Mouse (Mus musculus) megakaryocyte, embryonic 14.5 days (primary cell): Measurements from ENCODE around the gene Hand2.

ENCODE experiments used
- FLI1 ChIP-seq: IDR thresholded peaks from 2 replicates; pipeline ENCODE4 v1.6.1; 2012; ENCODE audit warnings: low read length, inconsistent platforms, mixed read lengths
- GATA1 ChIP-seq: IDR thresholded peaks from 3 replicates; pipeline ENCODE4 v1.6.1; 2012; ENCODE audit warnings: mixed read lengths, low read length, inconsistent platforms, borderline replicate concordance

DNA sequence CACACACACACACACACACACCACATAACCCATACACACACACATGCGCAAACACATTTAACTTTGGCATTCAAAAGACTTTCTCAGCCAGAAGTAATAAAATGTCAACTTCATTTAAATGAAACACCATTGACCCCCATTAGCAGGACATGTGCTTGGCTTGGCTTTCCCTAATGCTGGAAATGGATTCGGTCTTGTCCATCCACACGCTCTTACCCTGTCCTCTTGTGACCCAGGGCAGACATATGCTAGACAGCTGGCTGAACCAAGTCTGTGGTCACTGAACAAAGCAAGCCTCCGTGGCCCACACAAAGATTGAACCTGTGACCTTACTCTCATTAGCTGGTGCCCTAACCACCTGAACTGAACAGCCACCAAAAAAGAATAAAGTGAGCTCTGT is 27.3 kb upstream of the Hand2 start:
- TF ChIP-seq GATA1 (no peak), FLI1 (no peak)
